Mouse (Mus musculus) thymus, postnatal 36 days (tissue): Measurements from ENCODE around the gene Vmn2r71.

ENCODE experiments used
- DNase-seq, 2 experiments: peaks; one replicate each; pipeline ENCODE4 v3.0.0; 2022; ENCODE audit warnings: mixed read lengths in 2 of 2

The Vmn2r71 gene

DNA sequence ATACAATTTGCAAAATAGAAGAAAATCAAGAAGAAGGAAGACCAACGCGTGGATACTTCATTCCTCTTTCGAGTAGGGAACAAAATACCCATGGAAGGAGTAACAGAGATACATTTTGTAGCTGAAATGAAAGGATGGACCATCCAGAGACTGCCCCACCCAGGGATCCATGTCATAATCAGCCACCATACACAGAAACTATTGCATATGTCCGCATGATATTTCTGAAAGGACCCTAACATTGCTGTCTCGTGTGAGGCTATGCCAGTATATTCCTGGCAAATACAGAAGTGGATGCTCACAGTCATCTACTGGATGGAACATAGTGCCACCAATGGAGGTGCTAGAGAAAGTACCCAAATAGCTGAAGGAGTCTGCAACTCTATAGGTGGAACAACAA, at the start of gene Vmn2r71:
Gene Vmn2r71, plus strand, starts transcription at position 301 of the 400 bp plus-strand sequence.
- DNase-seq: no peak

GRCm38 (mm10) chr7:85542108-85542507, 20.8 kb upstream of the Vmn2r71 start:
- DNase-seq: no peak

GRCm38 (mm10) chr7:85543118-85543517, 19.8 kb upstream of the Vmn2r71 start:
- DNase-seq: no peak

DNA sequence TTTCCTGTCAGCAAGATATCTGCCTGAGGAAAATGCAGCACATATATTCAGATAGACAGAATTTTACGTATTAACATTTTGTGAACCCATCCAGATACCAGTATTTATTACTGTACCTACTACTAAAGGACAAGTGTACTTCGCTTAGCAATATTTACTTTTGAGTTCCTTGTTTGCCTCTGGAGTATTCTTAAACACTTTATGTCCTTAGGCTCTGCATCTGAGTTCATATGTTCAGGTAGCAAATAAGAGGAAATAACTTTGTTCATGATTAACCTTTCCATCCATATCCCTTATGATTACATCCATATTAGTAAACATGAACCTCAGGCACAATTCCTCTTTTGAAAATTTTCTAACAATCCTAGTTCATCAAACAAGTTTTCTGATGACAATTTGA, 6.2 kb downstream of the Vmn2r71 start, which contains the start of gene Vmn2r70:
Gene Vmn2r70, minus strand, starts transcription at position 101 of the 400 bp plus-strand sequence.
- no peak for DNase-seq
